Mouse (Mus musculus): ENCODE results near the gene Reep3. TPM values are rescaled to one million over a fixed set of nuclear protein-coding genes. Genes with fewer than 3 reads are reported as not detected.
A peak's percentile ranks its signal among the peaks of the same experiment; 100 is the strongest.

The Reep3 gene
- total and polyA plus RNA-seq, 3 experiments = 21.8 to 23.3 (median 23.2) TPM

- Histone ChIP-seq H3K27ac (ENCODE audit: insufficient read depth, low read depth) (no peak overlapping the region), H3K4me1 (ENCODE audit: control insufficient read depth in 1 of 2, insufficient read depth in 2 of 2) (peaks cover 11 to 53% of the 10 kb centered on the region in 2 experiments), H3K9ac (ENCODE audit: insufficient read depth, low read depth) (no peak overlapping the region), H3K4me3 (replicated peaks in 1 of 3; ENCODE audit: low read depth in 2 of 3, low read length in 2 of 3, poor library complexity in 1 of 3) (no peak overlapping the region), H3K9me3 (replicated peaks; ENCODE audit: low read length) (no peaks in the 10 kb centered on the region), H3K4me2 (ENCODE audit: insufficient read depth, low read depth, poor library complexity, severe bottlenecking) (no peak overlapping the region), H3K79me2 (replicated peaks; ENCODE audit: control insufficient read depth, extremely low read depth, insufficient read depth, poor library complexity, severe bottlenecking) (peaks cover 22% of the 10 kb centered on the region), H3K27me3 (replicated peaks) (no peaks in the 10 kb centered on the region), H3K36me3 (replicated peaks in 1 of 2; ENCODE audit: control insufficient read depth in 1 of 2, insufficient read depth in 1 of 2, low read length in 1 of 2) (peaks cover 20 to 38% of the 10 kb centered on the region in 2 experiments)
- dilution Hi-C loops (cut with MboI; ENCODE audit: extremely low pct_ligation_motif_present, extremely low pct_unique_long_range_greater_than_20kb, low sequenced_read_pairs) (no loop called here), in situ Hi-C loops (cut with MboI; ENCODE audit: low pct_ligation_motif_present, low pct_unique_long_range_greater_than_20kb, low sequenced_read_pairs) (no loop called here)
- peak; percentile 42 for TF ChIP-seq USF1 (IDR thresholded peaks at IDR 0.05; ENCODE audit: low read depth, low read length)
- TF ChIP-seq NRF1 (IDR thresholded peaks at IDR 0.05; ENCODE audit: low read depth, low read length) = no peak
- no peak for TF ChIP-seq MYC (IDR thresholded peaks at IDR 0.05; ENCODE audit: low read depth, low read length)
- TF ChIP-seq GABPA (IDR thresholded peaks at IDR 0.05; ENCODE audit: insufficient replicate concordance, low read depth, low read length) = no peak
- no peak for TF ChIP-seq ETS1 (conservative IDR thresholded peaks at IDR 0.05; ENCODE audit: low read depth, low read length)
- TF ChIP-seq USF2 (conservative IDR thresholded peaks at IDR 0.05; ENCODE audit: low read depth, low read length) = 0 out of 2 replicates have a peak, but pooled peaks have one; percentile 33
- TF ChIP-seq BHLHE40 (IDR thresholded peaks at IDR 0.05; ENCODE audit: low read depth, low read length) = peak; percentile 80
- DNase-seq (ENCODE audit: extremely low read depth) = peak; percentile 17
These were observed 53.5 kb downstream of the Reep3 start for GRCm38 (mm10) chr10:67043236-67043635.

DNA sequence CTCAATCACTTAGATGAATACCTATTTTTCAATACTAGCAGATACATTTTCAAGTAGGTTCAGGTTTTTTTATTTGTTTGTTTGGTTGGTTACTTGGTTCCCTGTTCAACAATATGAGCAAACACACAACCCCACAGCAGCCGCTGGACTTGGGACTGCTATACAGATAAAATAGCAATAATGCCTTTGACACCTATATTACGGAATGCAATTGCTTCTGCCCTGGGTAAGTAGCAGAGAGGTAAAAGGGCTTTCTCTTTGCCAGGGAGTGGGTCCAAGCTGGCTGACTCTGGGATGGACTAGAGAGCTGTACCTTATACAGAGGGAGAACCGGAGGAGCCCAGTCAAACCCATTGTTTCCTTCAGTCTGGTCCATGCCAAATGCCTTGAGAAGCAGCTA is 56.3 kb downstream of the Reep3 start:
- H3K4me3 ChIP-seq (replicated peaks in 1 of 3; ENCODE audit: low read depth in 2 of 3, low read length in 2 of 3, poor library complexity in 1 of 3) = no peak overlapping the region
- in situ Hi-C loops (cut with MboI; ENCODE audit: low pct_ligation_motif_present, low pct_unique_long_range_greater_than_20kb, low sequenced_read_pairs) = no loop called here
- H3K4me1 ChIP-seq (ENCODE audit: control insufficient read depth in 1 of 2, insufficient read depth in 2 of 2) = peaks cover 9 to 46% of the 10 kb centered on the region in 2 experiments
- peaks cover 36 to 54% of the 10 kb centered on the region in 2 experiments for H3K36me3 ChIP-seq (replicated peaks in 1 of 2; ENCODE audit: control insufficient read depth in 1 of 2, insufficient read depth in 1 of 2, low read length in 1 of 2)
- H3K9me3 ChIP-seq (replicated peaks; ENCODE audit: low read length) = no peaks in the 10 kb centered on the region
- dilution Hi-C loops (cut with MboI; ENCODE audit: extremely low pct_ligation_motif_present, extremely low pct_unique_long_range_greater_than_20kb, low sequenced_read_pairs) = no loop called here
- no peak overlapping the region for H3K4me2 ChIP-seq (ENCODE audit: insufficient read depth, low read depth, poor library complexity, severe bottlenecking)
- no peak for DNase-seq (ENCODE audit: extremely low read depth)
- no peak overlapping the region for H3K9ac ChIP-seq (ENCODE audit: insufficient read depth, low read depth)
- H3K27me3 ChIP-seq (replicated peaks) = no peaks in the 10 kb centered on the region
- TF ChIP-seq ZMIZ1 (IDR thresholded peaks at IDR 0.05; ENCODE audit: low read depth, low read length) = no peak
- TF ChIP-seq CHD2 (IDR thresholded peaks at IDR 0.05; ENCODE audit: low read length) = no peak
- TF ChIP-seq MAX (IDR thresholded peaks at IDR 0.05; ENCODE audit: low read length) = no peak
- no peak for TF ChIP-seq NRF1 (IDR thresholded peaks at IDR 0.05; ENCODE audit: low read depth, low read length)
- no peak for TF ChIP-seq MAFK (IDR thresholded peaks at IDR 0.05; ENCODE audit: insufficient replicate concordance, low read length)
- TF ChIP-seq CTCF (conservative IDR thresholded peaks at IDR 0.05 in 1 of 2, IDR thresholded peaks at IDR 0.05 in 1 of 2; ENCODE audit: low read depth in 2 of 2, low read length in 2 of 2) = no peak
- TF ChIP-seq ETS1 (conservative IDR thresholded peaks at IDR 0.05; ENCODE audit: low read depth, low read length) = no peak
- no peak for TF ChIP-seq GABPA (IDR thresholded peaks at IDR 0.05; ENCODE audit: insufficient replicate concordance, low read depth, low read length)
- no peak for TF ChIP-seq UBTF (IDR thresholded peaks at IDR 0.05; ENCODE audit: low read depth, low read length)
- no peak for TF ChIP-seq SIN3A (IDR thresholded peaks at IDR 0.05; ENCODE audit: low read length)
- no peak for TF ChIP-seq ELF1 (IDR thresholded peaks at IDR 0.05; ENCODE audit: low read depth, low read length)
- no peak overlapping the region for H3K27ac ChIP-seq (ENCODE audit: insufficient read depth, low read depth)
- peaks cover 16% of the 10 kb centered on the region for H3K79me2 ChIP-seq (replicated peaks; ENCODE audit: control insufficient read depth, extremely low read depth, insufficient read depth, poor library complexity, severe bottlenecking)

Data from CH12.LX (cell line).